Mouse (Mus musculus): ENCODE measurements around the gene Rgl3.
A peak's percentile ranks its signal among the peaks of the same experiment; 100 is the strongest.

The Rgl3 gene

GRCm38 (mm10) chr9:21989230-21990110, at the start of gene Rgl3:
Rgl3 (minus strand) TSS chr9:21989446.
- DNase-seq (ENCODE audit: low spot score), result peak; percentile 68

DNA sequence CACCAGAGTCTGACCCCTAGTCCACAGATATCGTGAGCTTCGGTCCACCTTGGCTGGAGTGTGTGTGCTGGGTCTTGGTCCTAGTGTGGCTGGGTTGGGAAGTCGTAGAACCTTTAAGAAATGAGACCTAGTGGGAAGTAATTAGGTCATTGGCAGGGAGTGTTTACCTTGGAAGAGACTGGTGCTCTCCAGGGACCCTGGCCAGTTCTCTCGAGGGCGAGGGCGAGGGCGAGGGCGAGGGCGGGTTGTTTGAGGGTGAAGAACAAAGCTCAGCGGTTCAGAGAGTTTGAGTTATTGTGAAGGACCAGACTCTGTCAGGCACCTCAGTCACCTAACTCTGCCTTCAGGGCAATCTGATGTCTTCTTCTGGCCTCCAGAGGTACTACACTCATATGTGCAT, 48.6 kb upstream of the Rgl3 start:
- no peak for DNase-seq (ENCODE audit: low spot score)

- peak; percentile 68 for DNase-seq (ENCODE audit: low spot score)
These were observed 46.2 kb upstream of the Rgl3 start for GRCm38 (mm10) chr9:22035300-22036044.

DNA sequence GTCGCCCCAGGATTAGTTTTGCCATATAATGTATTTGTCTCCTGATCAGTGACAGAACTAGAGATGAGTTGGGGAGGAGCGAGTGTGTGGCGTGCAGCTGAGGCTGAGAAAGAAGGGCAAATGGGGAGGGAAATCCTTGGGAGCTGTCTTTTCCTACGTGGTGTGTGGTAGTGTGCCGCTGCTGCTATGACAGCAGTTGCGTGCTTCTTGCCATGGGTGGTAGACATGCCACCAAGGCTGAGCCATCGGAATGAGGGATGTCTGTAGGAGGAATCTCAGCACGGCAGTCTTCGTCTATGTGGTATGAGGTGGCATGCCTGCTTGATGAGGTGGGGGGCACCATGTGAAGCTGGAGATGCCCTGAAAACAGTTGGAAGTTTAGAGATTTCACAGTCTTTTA, 41.1 kb upstream of the Rgl3 start:
- no peak for DNase-seq (ENCODE audit: low spot score)

GRCm38 (mm10) chr9:22028467-22028866, 39.2 kb upstream of the Rgl3 start:
- DNase-seq (ENCODE audit: low spot score), result no peak

- DNase-seq (ENCODE audit: low spot score), result peak; percentile 25
These were observed 35.3 kb upstream of the Rgl3 start for GRCm38 (mm10) chr9:22024592-22024991.

DNA sequence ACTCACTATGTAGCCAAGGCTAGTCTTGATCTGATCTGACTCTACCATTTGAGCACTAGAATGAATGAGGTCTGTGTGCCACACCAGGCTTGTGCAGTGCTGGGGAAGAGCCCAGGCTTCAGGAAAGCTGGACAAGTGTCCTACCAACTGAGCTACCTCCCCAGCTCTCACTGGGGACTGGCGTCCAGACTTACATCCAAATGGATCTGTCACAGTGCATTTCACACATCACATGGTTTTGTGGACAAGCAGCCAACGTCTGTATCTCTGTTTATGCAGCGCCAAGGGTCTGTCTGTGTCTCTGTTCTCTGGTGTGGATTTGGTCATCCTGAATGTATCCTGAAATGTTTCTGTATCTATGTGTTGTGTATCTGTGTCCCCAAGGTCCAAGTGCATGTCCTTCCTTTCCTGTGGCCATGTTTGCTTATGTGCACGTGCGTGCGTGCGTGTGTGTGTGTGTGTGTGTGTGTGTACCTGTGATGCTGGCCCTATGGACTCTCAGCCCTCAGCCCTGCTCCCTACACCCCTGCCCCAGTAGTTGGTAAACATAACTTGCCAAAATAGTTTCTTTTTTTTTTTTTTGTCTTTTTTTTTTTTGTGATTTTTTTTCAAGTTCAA, 28.1 kb upstream of the Rgl3 start:
- DNase-seq (ENCODE audit: low spot score), result no peak

GRCm38 (mm10) chr9:22016245-22016644, 27.0 kb upstream of the Rgl3 start:
- DNase-seq (ENCODE audit: low spot score), result no peak

DNA sequence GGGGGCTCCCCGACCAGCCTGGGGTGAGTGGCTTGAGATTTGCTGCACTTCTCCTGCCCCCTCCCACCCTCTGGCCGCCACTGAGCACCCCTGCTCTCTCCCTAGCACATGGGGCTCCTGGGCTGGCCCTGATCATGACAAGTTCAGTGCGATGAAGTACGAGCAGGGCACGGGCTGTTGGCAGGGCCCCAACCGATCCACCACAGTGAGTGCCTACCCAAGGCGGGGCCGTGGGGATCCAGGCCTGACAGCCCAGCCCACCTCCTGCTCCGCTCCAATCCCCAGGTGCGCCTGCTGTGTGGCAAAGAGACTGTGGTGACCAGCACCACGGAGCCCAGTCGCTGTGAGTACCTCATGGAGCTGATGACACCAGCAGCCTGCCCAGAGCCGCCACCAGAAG, 23.5 kb upstream of the Rgl3 start:
- DNase-seq (ENCODE audit: low spot score), result no peak

- no peak for DNase-seq (ENCODE audit: low spot score)
These were observed 21.8 kb upstream of the Rgl3 start for GRCm38 (mm10) chr9:22011055-22011454.

GRCm38 (mm10) chr9:22004546-22004945, 15.3 kb upstream of the Rgl3 start:
- no peak for DNase-seq (ENCODE audit: low spot score)

DNA sequence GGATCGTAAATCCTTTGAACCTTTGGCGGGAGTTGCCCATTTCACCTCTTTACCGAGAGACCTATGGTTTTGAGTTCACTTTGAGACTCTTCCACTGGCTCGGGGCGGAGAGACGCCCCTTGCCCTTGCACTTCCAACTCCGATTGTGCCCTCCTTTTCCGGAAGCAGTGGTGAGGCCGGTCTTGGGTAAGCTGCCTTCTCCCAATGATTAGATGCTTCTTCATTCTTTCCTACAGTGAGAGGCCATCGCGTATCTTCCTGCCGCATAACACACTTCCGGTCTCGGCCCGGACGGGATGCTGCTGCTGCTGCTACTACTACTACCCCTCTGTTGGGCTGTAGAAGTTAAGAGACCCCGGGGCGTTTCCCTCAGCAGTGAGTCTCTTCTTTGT, 13.9 kb upstream of the Rgl3 start:
- DNase-seq (ENCODE audit: low spot score), result no peak

GRCm38 (mm10) chr9:22002194-22003162, 13.2 kb upstream of the Rgl3 start, which contains the start of the genes Ccdc151 and Prkcsh:
Ccdc151 (minus strand) TSS chr9:22002634.
Prkcsh (plus strand) TSS chr9:22002806.
- peak; percentile 99 for DNase-seq (ENCODE audit: low spot score)

- DNase-seq (ENCODE audit: low spot score), result no peak
These were observed 12.4 kb upstream of the Rgl3 start for GRCm38 (mm10) chr9:22001633-22002032.

DNA sequence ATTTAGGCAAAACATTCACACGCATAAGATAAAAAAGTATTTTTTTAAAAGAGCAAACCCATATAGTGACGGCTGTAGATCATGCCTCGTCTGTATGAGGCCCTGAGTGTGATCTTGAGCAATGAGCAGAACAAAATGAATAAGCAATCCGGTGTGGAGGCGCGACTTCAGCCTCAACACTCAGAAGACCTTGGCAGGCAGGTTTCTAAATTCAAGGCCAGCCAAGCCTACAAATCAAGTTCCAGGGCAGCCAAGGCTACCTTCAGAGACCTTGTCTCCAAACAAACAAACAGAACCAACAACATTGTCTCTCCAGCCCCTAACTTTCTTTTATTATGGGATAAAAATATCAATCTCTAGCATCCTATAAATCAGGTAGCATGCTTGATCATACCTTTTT, 11.1 kb upstream of the Rgl3 start:
- no peak for DNase-seq (ENCODE audit: low spot score)

- DNase-seq (ENCODE audit: low spot score), result no peak
These were observed 7.1 kb upstream of the Rgl3 start for GRCm38 (mm10) chr9:21996178-21996867.

DNA sequence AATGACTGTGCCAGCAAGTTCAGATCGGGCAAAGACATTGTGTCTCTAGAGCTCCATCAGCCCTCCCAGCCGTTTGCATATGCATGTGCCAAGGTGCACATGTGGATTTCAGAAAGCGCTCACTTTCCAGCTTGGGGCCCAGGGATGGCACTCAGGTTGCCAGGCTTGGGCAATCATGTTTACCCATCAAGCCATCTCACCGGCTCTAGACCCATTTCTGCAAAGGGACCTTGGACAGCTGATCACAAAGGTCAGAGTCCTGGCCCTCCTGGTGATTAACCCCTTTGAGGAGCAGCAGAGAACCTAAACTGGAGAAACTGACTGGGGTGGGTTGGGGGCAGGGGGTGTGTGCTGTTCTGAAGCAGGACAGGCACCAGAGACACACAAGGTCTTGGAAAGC, 3.0 kb upstream of the Rgl3 start:
- no peak for DNase-seq (ENCODE audit: low spot score)

- peak; percentile 49 for DNase-seq (ENCODE audit: low spot score)
These were observed 685 bp downstream of the Rgl3 start for GRCm38 (mm10) chr9:21988421-21989101.

DNA sequence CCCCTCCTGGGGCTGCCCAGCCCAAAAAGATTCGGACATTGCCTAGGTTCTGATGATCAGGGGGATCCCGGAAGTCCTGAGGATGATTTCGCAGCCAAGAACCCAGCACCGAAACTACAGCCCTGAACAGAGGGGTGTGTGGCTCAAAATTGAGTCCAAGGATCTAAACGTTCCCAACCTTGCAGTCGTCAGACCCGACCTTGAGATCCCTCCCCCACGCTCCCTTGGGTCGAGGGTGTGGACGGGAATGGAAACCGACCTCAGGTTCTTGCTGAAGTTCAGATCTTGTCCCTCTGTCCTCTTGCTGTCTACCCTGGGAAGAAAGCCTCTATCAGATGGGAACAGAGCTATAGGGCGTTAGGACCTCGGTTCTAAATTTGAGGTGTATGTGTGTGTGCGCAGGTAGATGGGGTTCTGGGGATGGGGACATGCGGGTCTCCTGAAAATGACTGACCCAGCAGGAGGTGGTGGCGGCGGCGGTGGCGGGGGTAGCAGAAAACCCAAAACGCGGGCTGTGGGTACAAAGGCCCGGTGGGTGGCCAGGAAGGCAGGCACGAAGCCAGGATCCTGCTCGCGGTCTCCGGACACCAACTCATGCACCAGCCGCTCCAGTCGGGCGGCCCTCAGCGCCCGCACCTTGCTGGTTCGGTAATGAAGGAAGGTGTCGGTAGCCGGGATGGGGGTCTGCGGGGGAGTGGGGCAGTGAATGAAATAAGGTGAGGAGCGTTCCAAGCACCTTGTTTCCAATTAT, 1.5 kb downstream of the Rgl3 start:
- DNase-seq (ENCODE audit: low spot score), result no peak

DNA sequence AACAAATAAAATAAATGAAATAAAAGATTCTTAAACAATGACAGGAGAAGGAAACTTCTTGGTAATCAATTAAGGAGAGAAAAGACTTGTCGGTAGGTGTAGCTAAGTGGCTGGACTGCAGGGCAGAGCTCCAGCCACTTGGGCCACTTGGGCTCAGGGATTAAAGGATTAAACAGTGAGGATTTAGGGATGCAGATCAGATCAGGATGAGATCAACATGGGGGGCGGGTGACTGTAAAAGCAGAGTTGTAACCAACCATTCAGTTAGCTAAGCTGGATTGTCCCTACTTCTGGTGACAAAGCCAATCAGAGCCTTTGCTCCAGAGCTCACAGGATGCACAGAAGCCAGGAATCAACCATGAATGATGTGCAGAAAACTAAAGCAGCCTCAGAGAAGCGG, 5.3 kb downstream of the Rgl3 start:
- peak; percentile 53 for DNase-seq (ENCODE audit: low spot score)

Measured in retina, embryonic 14.5 days (tissue).